Comparison of ENCODE assay signal across 8 mouse cellular contexts in genomic region chr9:40414498-40414903, GRCm38 (mm10).
A peak's percentile ranks its signal among the peaks of the same experiment; 100 is the strongest.
DNase-seq lines count a peak whose midpoint lies in the region; ATAC-seq and TF ChIP-seq lines count a peak whose summit lies in the region.

No protein-coding gene starts in this region.

- no peak for TF ChIP-seq CTCF in cortical plate, adult 2 months (IDR thresholded peaks at IDR 0.05; ENCODE audit: extremely low read depth, insufficient read depth, low read length)
- TF ChIP-seq CTCF in hindbrain, postnatal 0 days (IDR thresholded peaks at IDR 0.05; ENCODE audit: low read depth): no peak

- H3K9me3 ChIP-seq in hindbrain, postnatal 0 days (ENCODE audit: low read length): no peaks in the 10 kb centered on the region

- no peaks in the 10 kb centered on the region for H3K36me3 ChIP-seq in hindbrain, postnatal 0 days (ENCODE audit: insufficient read depth, low read length)

- DNase-seq in adrenal gland, adult 2 months: peak; percentile 78
- DNase-seq in gastrocnemius, adult 8-10 months (ENCODE audit: low spot score in 2 of 2): peak; percentile 50 to 54
- peak; percentile 81 for DNase-seq in hindbrain, postnatal 0 days (ENCODE audit: low spot score)
- DNase-seq in left cerebral cortex, postnatal 25 days (ENCODE audit: low spot score in 2 of 2): peak; percentile 69 to 78
- DNase-seq in right cerebral cortex, postnatal 10 days (ENCODE audit: low spot score in 2 of 2): peak; percentile 78 to 80
- peak; percentile 63 to 81 for DNase-seq in urinary bladder, postnatal 4 days (ENCODE audit: low spot score in 2 of 2)

- under 1% methylated on average over 15 of the region's 15 CpGs for WGBS in hindbrain, postnatal 0 days

- peak overlapping the region; percentile 82 for H3K4me2 ChIP-seq in hindbrain, postnatal 0 days (ENCODE audit: low read depth, low read length)

- H3K27me3 ChIP-seq in hindbrain, postnatal 0 days (ENCODE audit: insufficient read depth, low read length): no peaks in the 10 kb centered on the region

- intact Hi-C loops in left cerebral cortex, postnatal 25 days (cut with DNase I): no loop called here

- peak overlapping the region; percentile 41 for H3K4me3 ChIP-seq in cortical plate, adult 2 months (ENCODE audit: insufficient read depth, low read length)
- peak overlapping the region; percentile 53 for H3K4me3 ChIP-seq in hindbrain, postnatal 0 days (ENCODE audit: low read length)

- H3K4me1 ChIP-seq in cortical plate, adult 2 months (ENCODE audit: control insufficient read depth, insufficient read depth, low read length): no peaks in the 10 kb centered on the region
- H3K4me1 ChIP-seq in hindbrain, postnatal 0 days (ENCODE audit: insufficient read depth, low read length): no peaks in the 10 kb centered on the region

- ATAC-seq in hindbrain, postnatal 0 days: peak; percentile 70
- ATAC-seq in megakaryocyte progenitor cell, adult 5-6 weeks (replicated peaks; ENCODE audit: poor library complexity): peak; percentile 78

- H3K27ac ChIP-seq in cortical plate, adult 2 months (ENCODE audit: insufficient read depth, low read length): 0 out of 2 replicates have a peak overlapping the region, but pooled peaks have one; percentile 6
- peak overlapping the region; percentile 57 for H3K27ac ChIP-seq in hindbrain, postnatal 0 days

- peak; percentile 71; the same call in 1 of the 2 replicates for TF ChIP-seq POLR2A in cortical plate, adult 2 months (IDR thresholded peaks at IDR 0.05; ENCODE audit: extremely low read depth, insufficient read depth, low read length)

- peak overlapping the region; percentile 61 for H3K9ac ChIP-seq in hindbrain, postnatal 0 days (replicated peaks; ENCODE audit: low read length)

Comparison
In these comparisons a context has a peak if more than half of its experiments do, and no peak if none do; other contexts are left out.
1. Peak in every context shown above with its lines: DNase-seq, ATAC-seq, H3K4me3 ChIP-seq and H3K27ac ChIP-seq.